Mouse (Mus musculus) MEL (cell line): ENCODE data around the gene Sdhaf1. TPM values are rescaled to one million over a fixed set of nuclear protein-coding genes. Genes with fewer than 3 reads are reported as not detected.

Source experiments
- DNase-seq: peaks from one replicate; pipeline ENCODE4 v3.0.0; 2011; ENCODE audit warnings: low read depth, low spot score
- H3K27ac ChIP-seq: 2 replicates; pipeline ENCODE4 v1.5.1; 2012; ENCODE audit warnings: low read depth, mild to moderate bottlenecking, control low read depth, low read length, moderate library complexity; ENCODE audit not compliant: control insufficient read depth
- H3K27me3 ChIP-seq, 2 experiments: fragments of 150-350 bp in 1 of 2; sonication (generic) in 1 of 2; 2 replicates each; pipeline ENCODE4 v1.6.1; 2012; ENCODE audit warnings: low read length in 2 of 2, mild to moderate bottlenecking in 2 of 2, improper control_type of control experiment in 1 of 2, moderate library complexity in 1 of 2; ENCODE audit not compliant: insufficient read depth in 2 of 2, control insufficient read depth in 1 of 2
- H3K36me3 ChIP-seq, 2 experiments: 2 replicates each; pipeline ENCODE4 v1.6.1; 2012 to 2014; ENCODE audit warnings: low read length in 2 of 2, improper control_type of control experiment in 1 of 2, inconsistent platforms in 1 of 2, mild to moderate bottlenecking in 1 of 2; ENCODE audit not compliant: insufficient read depth in 2 of 2, control insufficient read depth in 1 of 2
- H3K4me1 ChIP-seq, 2 experiments: fragments of 150-350 bp in 1 of 2; sonication (generic) in 1 of 2; 2 replicates each; pipeline ENCODE4 v1.6.1; 2012; ENCODE audit warnings: low read length in 2 of 2, improper control_type of control experiment in 1 of 2, mild to moderate bottlenecking in 1 of 2; ENCODE audit not compliant: insufficient read depth in 2 of 2, control insufficient read depth in 1 of 2
- H3K4me3 ChIP-seq, 2 experiments: fragments of 150-350 bp in 1 of 2; sonication (generic) in 1 of 2; 2 replicates each; pipeline ENCODE4 v1.5.1; 2012; ENCODE audit warnings: low read depth in 2 of 2, low read length in 2 of 2, mild to moderate bottlenecking in 2 of 2, moderate library complexity in 2 of 2, control low read depth in 1 of 2, improper control_type of control experiment in 1 of 2; ENCODE audit not compliant: control insufficient read depth in 1 of 2, insufficient read depth in 1 of 2
- H3K79me2 ChIP-seq: 2 replicates; pipeline ENCODE4 v1.6.1; 2012; ENCODE audit warnings: mild to moderate bottlenecking, low read length, moderate library complexity; ENCODE audit not compliant: control insufficient read depth, poor library complexity, insufficient read depth
- H3K9ac ChIP-seq: 2 replicates; pipeline ENCODE4 v1.6.1; 2012; ENCODE audit warnings: low read depth, mild to moderate bottlenecking, control low read depth, low read length, moderate library complexity; ENCODE audit not compliant: control insufficient read depth, poor library complexity, severe bottlenecking
- H3K9me3 ChIP-seq: fragments of 150-350 bp; sonication (generic); replicated peaks from 2 replicates; pipeline ENCODE4 v1.6.1; 2012; ENCODE audit warnings: mild to moderate bottlenecking, low read length, improper control_type of control experiment, moderate library complexity; ENCODE audit not compliant: insufficient read depth
- CHD1 ChIP-seq: IDR thresholded peaks from 2 replicates; pipeline ENCODE4 v1.6.1; 2012; ENCODE audit warnings: low read depth, mild to moderate bottlenecking, inconsistent platforms, low read length, improper control_type of control experiment
- CHD2 ChIP-seq: IDR thresholded peaks from 2 replicates; pipeline ENCODE4 v1.6.1; 2011; ENCODE audit warnings: low read length, improper control_type of control experiment
- CTCF ChIP-seq, 3 experiments: IDR thresholded peaks in 2 of 3; conservative IDR thresholded peaks in 1 of 3; 2 replicates each; pipeline ENCODE4 v1.5.1; 2011 to 2012; ENCODE audit warnings: low read length in 3 of 3, low read depth in 2 of 3, mild to moderate bottlenecking in 2 of 3, improper control_type of control experiment in 1 of 3, inconsistent platforms in 1 of 3, mixed read lengths in 1 of 3, moderate library complexity in 1 of 3; ENCODE audit not compliant: control insufficient read depth in 1 of 3, insufficient read depth in 1 of 3, poor library complexity in 1 of 3, severe bottlenecking in 1 of 3
- ELF1 ChIP-seq: IDR thresholded peaks from 2 replicates; pipeline ENCODE4 v1.6.1; 2014; ENCODE audit warnings: low read depth, mild to moderate bottlenecking, inconsistent platforms, low read length, improper control_type of control experiment, moderate library complexity
- EP300 ChIP-seq, 2 experiments: IDR thresholded peaks; 2 replicates each; pipeline ENCODE4 v1.6.1; 2011; ENCODE audit warnings: improper control_type of control experiment in 2 of 2, low read length in 2 of 2, low read depth in 1 of 2, mild to moderate bottlenecking in 1 of 2
- ETS1 ChIP-seq: IDR thresholded peaks from 2 replicates; pipeline ENCODE4 v1.6.1; 2012; ENCODE audit warnings: low read depth, mild to moderate bottlenecking, inconsistent platforms, low read length, improper control_type of control experiment, moderate library complexity
- HCFC1 ChIP-seq: IDR thresholded peaks from 2 replicates; pipeline ENCODE4 v1.6.1; 2012; ENCODE audit warnings: low read depth, mild to moderate bottlenecking, inconsistent platforms, low read length, improper control_type of control experiment, moderate library complexity
- KAT2A ChIP-seq: conservative IDR thresholded peaks from 2 replicates; pipeline ENCODE4 v1.6.1; 2012; ENCODE audit warnings: low read depth, low read length, improper control_type of control experiment, inconsistent platforms
- MAZ ChIP-seq: IDR thresholded peaks from 2 replicates; pipeline ENCODE4 v1.6.1; 2012; ENCODE audit warnings: low read depth, mild to moderate bottlenecking, inconsistent platforms, low read length, improper control_type of control experiment
- MEF2A ChIP-seq: IDR thresholded peaks from 2 replicates; pipeline ENCODE4 v1.6.1; 2014; ENCODE audit warnings: low read depth, mild to moderate bottlenecking, inconsistent platforms, low read length, improper control_type of control experiment; ENCODE audit not compliant: poor library complexity, insufficient replicate concordance, severe bottlenecking; ENCODE audit errors: extremely low read depth
- MXI1 ChIP-seq: IDR thresholded peaks from 2 replicates; pipeline ENCODE4 v1.6.1; 2011; ENCODE audit warnings: mild to moderate bottlenecking, low read depth, low read length, improper control_type of control experiment
- MYC ChIP-seq: IDR thresholded peaks from 2 replicates; pipeline ENCODE4 v1.6.1; 2011; ENCODE audit warnings: low read depth, mild to moderate bottlenecking, low read length, improper control_type of control experiment, moderate library complexity
- POLR2AphosphoS2 ChIP-seq: IDR thresholded peaks from 2 replicates; pipeline ENCODE4 v1.6.1; 2011; ENCODE audit warnings: low read length, improper control_type of control experiment
- POLR2AphosphoS5 ChIP-seq: IDR thresholded peaks from 2 replicates; pipeline ENCODE4 v1.6.1; 2012; ENCODE audit warnings: low read depth, borderline replicate concordance, mild to moderate bottlenecking, inconsistent platforms, low read length, moderate library complexity, mixed read lengths
- RAD21 ChIP-seq: IDR thresholded peaks from 2 replicates; pipeline ENCODE4 v1.6.1; 2011; ENCODE audit warnings: mild to moderate bottlenecking, low read depth, low read length, improper control_type of control experiment
- RCOR1 ChIP-seq: IDR thresholded peaks from 2 replicates; pipeline ENCODE4 v1.6.1; 2012; ENCODE audit warnings: low read depth, mild to moderate bottlenecking, inconsistent platforms, low read length, improper control_type of control experiment
- SIN3A ChIP-seq: IDR thresholded peaks from 2 replicates; pipeline ENCODE4 v1.6.1; 2012; ENCODE audit warnings: low read length, improper control_type of control experiment, inconsistent platforms
- TCF12 ChIP-seq: IDR thresholded peaks from 2 replicates; pipeline ENCODE4 v1.6.1; 2014; ENCODE audit warnings: low read depth, mild to moderate bottlenecking, inconsistent platforms, low read length, improper control_type of control experiment, moderate library complexity
- UBTF ChIP-seq: IDR thresholded peaks from 2 replicates; pipeline ENCODE4 v1.6.1; 2012; ENCODE audit warnings: low read depth, mild to moderate bottlenecking, inconsistent platforms, low read length, improper control_type of control experiment, moderate library complexity, borderline replicate concordance; ENCODE audit not compliant: insufficient read depth
- USF1 ChIP-seq: IDR thresholded peaks from 2 replicates; pipeline ENCODE4 v1.6.1; 2014; ENCODE audit warnings: low read depth, mild to moderate bottlenecking, inconsistent platforms, low read length, improper control_type of control experiment, moderate library complexity
- USF2 ChIP-seq, 2 experiments: IDR thresholded peaks; 2 replicates each; pipeline ENCODE4 v1.6.1; 2011 to 2012; ENCODE audit warnings: improper control_type of control experiment in 2 of 2, low read length in 2 of 2, borderline replicate concordance in 1 of 2, inconsistent platforms in 1 of 2, low read depth in 1 of 2, mild to moderate bottlenecking in 1 of 2; ENCODE audit not compliant: insufficient read depth in 1 of 2
- ZKSCAN1 ChIP-seq: IDR thresholded peaks from 2 replicates; pipeline ENCODE4 v1.6.1; 2012; ENCODE audit warnings: low read depth, mild to moderate bottlenecking, inconsistent platforms, low read length, improper control_type of control experiment, moderate library complexity
- ZNF384 ChIP-seq: IDR thresholded peaks from 2 replicates; pipeline ENCODE4 v1.6.1; 2012; ENCODE audit warnings: low read depth, mild to moderate bottlenecking, inconsistent platforms, low read length, improper control_type of control experiment
- polyA plus RNA-seq, 2 experiments: library from polyadenylated mRNA; stranded (reverse) in 1 of 2; unstranded in 1 of 2; fragments of >175 nt in 1 of 2; fragments of >200 nt in 1 of 2; gene quantifications; 2 replicates each; pipeline versions ENCODE4 v1.2.1 to v1.2.4; 2012; ENCODE audit warnings: low replicate concordance in 2 of 2, low read depth in 1 of 2; ENCODE audit not compliant: insufficient read length in 2 of 2, insufficient read depth in 1 of 2, missing spikeins in 1 of 2
- total RNA-seq: library from RNA; depleted of rRNA; stranded (reverse); fragments of 300-350 nt; gene quantifications from 2 replicates; pipeline ENCODE4 v1.2.3, GENCODE M21; 2012

Sdhaf1 gene
- total and polyA plus RNA-seq, 3 experiments: 4.3 to 8.1 TPM; not detected in 1

GRCm38 (mm10) chr7:30289071-30289713 is 34.5 kb downstream of the Sdhaf1 start:
- Histone ChIP-seq H3K4me1 (no peaks in the 10 kb centered on the region), H3K4me3 (no peak overlapping the region)

GRCm38 (mm10) chr7:30288046-30288445 is 35.6 kb downstream of the Sdhaf1 start:
- no peaks in the 10 kb centered on the region for H3K27me3 ChIP-seq
- no peak overlapping the region for H3K9ac ChIP-seq
- H3K36me3 ChIP-seq: no peaks in the 10 kb centered on the region
- no peak overlapping the region for H3K4me3 ChIP-seq
- DNase-seq: no peak
- no peaks in the 10 kb centered on the region for H3K4me1 ChIP-seq
- H3K79me2 ChIP-seq: no peaks in the 10 kb centered on the region
- H3K9me3 ChIP-seq: no peaks in the 10 kb centered on the region
- TF ChIP-seq SIN3A (no peak), CTCF (IDR thresholded peaks at IDR 0.05 in 2 of 3, conservative IDR thresholded peaks at IDR 0.05 in 1 of 3; ENCODE audit: control insufficient read depth in 1 of 3, insufficient read depth in 1 of 3, low read depth in 2 of 3, low read length in 3 of 3, poor library complexity in 1 of 3, severe bottlenecking in 1 of 3) (no peak), CHD2 (no peak), MAZ (no peak), RCOR1 (no peak), RAD21 (no peak), EP300 (IDR thresholded peaks at IDR 0.05; ENCODE audit: low read depth in 1 of 2, low read length in 2 of 2) (no peak), KAT2A (no peak), POLR2AphosphoS5 (no peak), MEF2A (no peak), MXI1 (no peak), ZKSCAN1 (no peak), USF1 (no peak), POLR2AphosphoS2 (no peak), USF2 (IDR thresholded peaks at IDR 0.05; ENCODE audit: borderline replicate concordance in 1 of 2, insufficient read depth in 1 of 2, low read depth in 1 of 2, low read length in 2 of 2) (no peak), ZNF384 (no peak)
- H3K27ac ChIP-seq: no peak overlapping the region

More at GRCm38 (mm10) chr7:30289071-30289713, 34.5 kb downstream of the Sdhaf1 start:
- Histone ChIP-seq H3K27me3 (no peaks in the 10 kb centered on the region), H3K27ac (no peak overlapping the region), H3K9ac (no peak overlapping the region), H3K9me3 (no peaks in the 10 kb centered on the region), H3K79me2 (no peaks in the 10 kb centered on the region), H3K36me3 (no peaks in the 10 kb centered on the region)
- no peak for DNase-seq
- TF ChIP-seq HCFC1: no peak
- TF ChIP-seq POLR2AphosphoS2: no peak
- no peak for TF ChIP-seq ELF1
- no peak for TF ChIP-seq POLR2AphosphoS5
- no peak for TF ChIP-seq RCOR1
- TF ChIP-seq ETS1: no peak
- no peak for TF ChIP-seq CHD1
- TF ChIP-seq MAZ: no peak
- TF ChIP-seq UBTF: no peak
- TF ChIP-seq TCF12: no peak
- no peak for TF ChIP-seq MEF2A
- no peak for TF ChIP-seq MYC
